30 mouse cellular contexts compared by ENCODE assay signal in genomic region chr9:110463983-110464591, GRCm38 (mm10). TPM values are rescaled to one million over a fixed set of nuclear protein-coding genes. Genes with fewer than 3 reads are reported as not detected.
DNase-seq lines count a peak whose midpoint lies in the region; ATAC-seq and TF ChIP-seq lines count a peak whose summit lies in the region.
"Had no signal": no experiment of that assay in that cellular context is flagged by ENCODE, and none has a peak within 500 bp of the region (broad histone marks: within the 10 kb centered on the region; RNA-seq: fewer than 3 reads in every experiment).

No protein-coding gene starts in this region.

- H3K9ac ChIP-seq in MEL (ENCODE audit: control insufficient read depth, low read depth, low read length, poor library complexity, severe bottlenecking) = peak overlapping the region; percentile 26
- no peak overlapping the region for H3K9ac ChIP-seq in midbrain, embryonic 16.5 days (ENCODE audit: low read depth, low read length)
- H3K9ac ChIP-seq: embryonic facial prominence, embryonic 13.5 days; forebrain, embryonic 12.5 days; heart, embryonic 13.5 days; hindbrain, embryonic 14.5 days; limb, embryonic 12.5 days had no signal

- intact Hi-C loops in left cerebral cortex, postnatal 36 days (cut with DNase I) = no loop called here

- no peak for TF ChIP-seq CTCF in MEL (IDR thresholded peaks at IDR 0.05 in 2 of 3, conservative IDR thresholded peaks at IDR 0.05 in 1 of 3; ENCODE audit: control insufficient read depth in 1 of 3, insufficient read depth in 1 of 3, low read depth in 2 of 3, low read length in 3 of 3, poor library complexity in 1 of 3, severe bottlenecking in 1 of 3)

- peak; percentile 41 to 53; a peak in 3 of 4 replicates for TF ChIP-seq EP300 in MEL (IDR thresholded peaks at IDR 0.05; ENCODE audit: low read depth in 1 of 2, low read length in 2 of 2)

- H3K4me2 ChIP-seq in midbrain, embryonic 16.5 days (ENCODE audit: low read length) = no peak overlapping the region
- H3K4me2 ChIP-seq: embryonic facial prominence, embryonic 13.5 days; forebrain, embryonic 12.5 days; heart, embryonic 13.5 days; hindbrain, embryonic 14.5 days; limb, embryonic 12.5 days; liver, embryonic 11.5 days; midbrain, embryonic 11.5 days had no signal

- peaks cover 13 to 29% of the 10 kb centered on the region in 2 experiments for H3K4me1 ChIP-seq in MEL (ENCODE audit: control insufficient read depth in 1 of 2, insufficient read depth in 2 of 2, low read length in 2 of 2)
- no peaks in the 10 kb centered on the region for H3K4me1 ChIP-seq in midbrain, embryonic 16.5 days (ENCODE audit: control insufficient read depth, insufficient read depth, low read length)
- H3K4me1 ChIP-seq: embryonic facial prominence, embryonic 13.5 days; forebrain, embryonic 12.5 days; limb, embryonic 12.5 days had no signal

- peaks cover 0 to 19% of the 10 kb centered on the region in 2 experiments; a peak in 2 of 4 replicates for H3K36me3 ChIP-seq in MEL (ENCODE audit: control insufficient read depth in 1 of 2, insufficient read depth in 2 of 2, low read length in 2 of 2)
- H3K36me3 ChIP-seq in midbrain, embryonic 16.5 days (ENCODE audit: control insufficient read depth, insufficient read depth, low read length) = no peaks in the 10 kb centered on the region
- H3K36me3 ChIP-seq: embryonic facial prominence, embryonic 13.5 days; forebrain, embryonic 12.5 days had no signal

- no peaks in the 10 kb centered on the region for H3K9me3 ChIP-seq in MEL (replicated peaks; ENCODE audit: insufficient read depth, low read length)
- H3K9me3 ChIP-seq in midbrain, embryonic 16.5 days (replicated peaks; ENCODE audit: control insufficient read depth, low read length, poor library complexity, severe bottlenecking) = no peaks in the 10 kb centered on the region
- H3K9me3 ChIP-seq: embryonic facial prominence, embryonic 13.5 days; forebrain, embryonic 12.5 days; heart, embryonic 13.5 days; limb, embryonic 12.5 days had no signal

- TF ChIP-seq RAD21 in MEL (IDR thresholded peaks at IDR 0.05; ENCODE audit: low read depth, low read length) = no peak

- peak; percentile 34 to 44; a peak in 2 of 4 replicates for ATAC-seq in hematopoietic stem cell, adult 5-6 weeks (replicated peaks in 1 of 2; ENCODE audit: insufficient read depth in 1 of 2, low FRiP score in 2 of 2, low TSS enrichment in 1 of 2, low read depth in 1 of 2, poor library complexity in 2 of 2, severe bottlenecking in 2 of 2)
- peak; percentile 49; the same call in 1 of the 2 replicates for ATAC-seq in monocyte, adult 5-6 weeks (replicated peaks; ENCODE audit: insufficient number of reproducible peaks, low FRiP score, low TSS enrichment, poor library complexity, severe bottlenecking)
- no peak for ATAC-seq in midbrain, embryonic 16.5 days
- ATAC-seq: CD4-positive, CD25-positive, alpha-beta regulatory T cell, adult 4 months; inflammation-experienced regulatory T-cells, adult 6 months had no signal

- no peak for TF ChIP-seq POLR2A in MEL (IDR thresholded peaks at IDR 0.05; ENCODE audit: control insufficient read depth in 1 of 2, insufficient read depth in 1 of 2, low read depth in 1 of 2, low read length in 2 of 2, poor library complexity in 1 of 2)

- WGBS in midbrain, embryonic 16.5 days = 94% methylated on average over 6 of the region's 6 CpGs

- peak; percentile 44 to 58 for DNase-seq in B cell, adult 2 months
- DNase-seq in MEL (ENCODE audit: low read depth, low spot score) = peak; percentile 85
- no peak for DNase-seq in right cerebral cortex, postnatal 36 days (ENCODE audit: low spot score in 2 of 2)
- DNase-seq in left cerebral cortex, postnatal 36 days (ENCODE audit: low spot score in 2 of 2) = no peak
- DNase-seq: adrenal gland, postnatal 10 days; cerebellum, adult 9-11 months; gastrocnemius, postnatal 25 days; heart, adult 2 months; kidney, adult 8-10 months; kidney, postnatal 10 days; lung, adult 2 months; lung, postnatal 14 days had no signal

- H3K27me3 ChIP-seq in MEL (ENCODE audit: control insufficient read depth in 1 of 2, insufficient read depth in 2 of 2, low read length in 2 of 2) = no peaks in the 10 kb centered on the region
- no peaks in the 10 kb centered on the region for H3K27me3 ChIP-seq in midbrain, embryonic 16.5 days (ENCODE audit: control insufficient read depth, insufficient read depth, low read depth, low read length)
- H3K27me3 ChIP-seq: embryonic facial prominence, embryonic 13.5 days; forebrain, embryonic 12.5 days; heart, embryonic 13.5 days; limb, embryonic 12.5 days had no signal

- peak overlapping the region; percentile 2 to 9; a peak in 2 of 4 replicates for H3K4me3 ChIP-seq in MEL (ENCODE audit: control insufficient read depth in 1 of 2, insufficient read depth in 1 of 2, low read depth in 2 of 2, low read length in 2 of 2)
- H3K4me3 ChIP-seq in midbrain, embryonic 16.5 days (ENCODE audit: low read depth, low read length) = no peak overlapping the region
- H3K4me3 ChIP-seq: embryonic facial prominence, embryonic 13.5 days; erythroblast, embryonic 14.5 days; forebrain, embryonic 12.5 days; heart, adult 2 months; heart, embryonic 13.5 days; limb, embryonic 12.5 days had no signal

- peak overlapping the region; percentile 63 for H3K27ac ChIP-seq in MEL (ENCODE audit: control insufficient read depth, low read depth, low read length)
- no peak overlapping the region for H3K27ac ChIP-seq in midbrain, embryonic 16.5 days (ENCODE audit: low read length)
- H3K27ac ChIP-seq: embryonic facial prominence, embryonic 13.5 days; forebrain, embryonic 12.5 days; heart, adult 2 months; heart, embryonic 13.5 days; hindbrain, embryonic 14.5 days; limb, embryonic 12.5 days had no signal

- H3K79me2 ChIP-seq in MEL (ENCODE audit: control insufficient read depth, insufficient read depth, low read length, poor library complexity) = no peaks in the 10 kb centered on the region

TF ChIP-seq in MEL, 35 proteins besides CTCF, POLR2A, EP300 and RAD21 (continues in another document):
- TF ChIP-seq TAL1 (IDR thresholded peaks at IDR 0.05; ENCODE audit: low read length) (peak; percentile 40; the same call in 1 of the 2 replicates), HCFC1 (IDR thresholded peaks at IDR 0.05; ENCODE audit: low read depth, low read length) (no peak), SIN3A (IDR thresholded peaks at IDR 0.05; ENCODE audit: low read length) (peak; percentile 59; the same call in 1 of the 2 replicates), MAX (IDR thresholded peaks at IDR 0.05; ENCODE audit: low read length) (0 out of 2 replicates have a peak, but pooled peaks have one; percentile 37), ETS1 (IDR thresholded peaks at IDR 0.05; ENCODE audit: low read depth, low read length) (peak; percentile 11; the same call in 1 of the 2 replicates), MYC (IDR thresholded peaks at IDR 0.05; ENCODE audit: low read depth, low read length) (no peak), POLR2AphosphoS5 (IDR thresholded peaks at IDR 0.05; ENCODE audit: borderline replicate concordance, low read depth, low read length) (no peak), BHLHE40 (IDR thresholded peaks at IDR 0.05; ENCODE audit: borderline replicate concordance, low read depth, low read length) (no peak), GATA1 (IDR thresholded peaks at IDR 0.05; ENCODE audit: low read depth, low read length) (peak; percentile 62), TBP (IDR thresholded peaks at IDR 0.05; ENCODE audit: low read depth, low read length) (0 out of 2 replicates have a peak, but pooled peaks have one; percentile 47), GABPA (IDR thresholded peaks at IDR 0.05; ENCODE audit: low read depth, low read length) (no peak), ELF1 (IDR thresholded peaks at IDR 0.05; ENCODE audit: low read depth, low read length) (no peak), TCF12 (IDR thresholded peaks at IDR 0.05; ENCODE audit: low read depth, low read length) (no peak), ZKSCAN1 (IDR thresholded peaks at IDR 0.05; ENCODE audit: low read depth, low read length) (peak; percentile 81), RCOR1 (IDR thresholded peaks at IDR 0.05; ENCODE audit: low read depth, low read length) (peak; percentile 14; the same call in 1 of the 2 replicates), MXI1 (IDR thresholded peaks at IDR 0.05; ENCODE audit: low read depth, low read length) (peak; percentile 62)

RNA-seq across cellular contexts. Expression of gene Klhl18, which starts 12.4 kb away (rescaled TPM):
- 3.8 TPM in 2 replicates for total RNA-seq in MEL (2012; rRNA removed)
- polyA plus RNA-seq in MEL (2012; ENCODE audit: insufficient read depth in 1 of 2, insufficient read length in 2 of 2, low read depth in 1 of 2, low replicate concordance in 2 of 2, missing spikeins in 1 of 2) = 1 to 10 TPM in 1 of 2 experiments, not detected in 1; 6.9 TPM
- 12.6 and 15.4 TPM in 2 replicates for total RNA-seq in hematopoietic stem cell, adult 5-6 weeks (2017)
- 18.9 to 29.8 TPM (median 24.5 TPM) in 3 replicates for total RNA-seq in monocyte, adult 5-6 weeks (2017)
- polyA plus RNA-seq in midbrain, embryonic 16.5 days (2015; fragmentation: Nextera tagmentation; extraction: Ambion mirVana) = 29.1 and 32.2 TPM in 2 replicates
- total RNA-seq in left cerebral cortex, postnatal 36 days (2021) = 10 to 100 TPM; 26.9 to 28.6 TPM

RNA-seq across cellular contexts. Expression of gene Kif9, which starts 12.7 kb away (rescaled TPM):
- total RNA-seq in MEL (2012; rRNA removed) = 0.33 and 0.54 TPM in 2 replicates
- under 1 TPM in 1 of 2 experiments, not detected in 1; 0.72 TPM for polyA plus RNA-seq in MEL (2012; ENCODE audit: insufficient read depth in 1 of 2, insufficient read length in 2 of 2, low read depth in 1 of 2, low replicate concordance in 2 of 2, missing spikeins in 1 of 2)
- total RNA-seq in hematopoietic stem cell, adult 5-6 weeks (2017) = 2.0 and 2.1 TPM in 2 replicates
- 1.8 to 5.4 TPM (median 4.0 TPM) in 3 replicates for total RNA-seq in monocyte, adult 5-6 weeks (2017)
- 4.7 and 5.4 TPM in 2 replicates for polyA plus RNA-seq in midbrain, embryonic 16.5 days (2015; fragmentation: Nextera tagmentation; extraction: Ambion mirVana)
- total RNA-seq in left cerebral cortex, postnatal 36 days (2021) = 1 to 10 TPM; 3.2 to 3.9 TPM
- polyA plus RNA-seq: erythroblast, embryonic 14.5 days had no signal

RNA-seq across cellular contexts. Expression of gene Ngp, which starts 44.5 kb away (rescaled TPM):
- not detected in 2 replicates for total RNA-seq in MEL (2012; rRNA removed)
- polyA plus RNA-seq in MEL (2012; ENCODE audit: insufficient read depth in 1 of 2, insufficient read length in 2 of 2, low read depth in 1 of 2, low replicate concordance in 2 of 2, missing spikeins in 1 of 2) = not detected
- total RNA-seq in hematopoietic stem cell, adult 5-6 weeks (2017) = 584 and 1,397 TPM in 2 replicates
- 1.2 TPM in 1 of 3 replicates, not detected in the others for total RNA-seq in monocyte, adult 5-6 weeks (2017)
- polyA plus RNA-seq in midbrain, embryonic 16.5 days (2015; fragmentation: Nextera tagmentation; extraction: Ambion mirVana) = 0.80 and 1.4 TPM in 2 replicates
- under 1 TPM in 1 of 2 experiments, not detected in 1; 0.34 TPM for total RNA-seq in left cerebral cortex, postnatal 36 days (2021)
- total RNA-seq: ES-E14; gastrocnemius, postnatal 25 days; heart, adult 2 months; heart, postnatal 25 days; layer of hippocampus, adult 18-20 months; layer of hippocampus, postnatal 14 days had no signal
- polyA plus RNA-seq: CD4-positive, CD25-positive, alpha-beta regulatory T cell, adult 4 months; urinary bladder, adult 2 months had no signal

RNA-seq across cellular contexts. Expression of gene Ptpn23, which starts 56.1 kb away (rescaled TPM):
- 7.3 and 8.3 TPM in 2 replicates for total RNA-seq in MEL (2012; rRNA removed)
- 10 to 100 TPM in 1 of 2 experiments, not detected in 1; 40.1 TPM for polyA plus RNA-seq in MEL (2012; ENCODE audit: insufficient read depth in 1 of 2, insufficient read length in 2 of 2, low read depth in 1 of 2, low replicate concordance in 2 of 2, missing spikeins in 1 of 2)
- 3.7 and 5.1 TPM in 2 replicates for total RNA-seq in hematopoietic stem cell, adult 5-6 weeks (2017)
- 5.8 to 10.3 TPM (median 7.0 TPM) in 3 replicates for total RNA-seq in monocyte, adult 5-6 weeks (2017)
- polyA plus RNA-seq in midbrain, embryonic 16.5 days (2015; fragmentation: Nextera tagmentation; extraction: Ambion mirVana) = 18.5 and 24.0 TPM in 2 replicates
- total RNA-seq in left cerebral cortex, postnatal 36 days (2021) = 10 to 100 TPM; 48.5 to 65.7 TPM

Comparison
In these comparisons a context has a peak if more than half of its experiments do, and no peak if none do; other contexts are left out.
1. DNase-seq: peak in B cell, adult 2 months (2 of 2) and MEL (single experiment); none in right cerebral cortex, postnatal 36 days (0 of 2) and left cerebral cortex, postnatal 36 days (0 of 2).
2. RNA of gene Ngp, which starts 44.5 kb away (total RNA-seq): 584 to 1,397 TPM in hematopoietic stem cell, adult 5-6 weeks; 1.2 TPM in monocyte, adult 5-6 weeks, 0.34 TPM in left cerebral cortex, postnatal 36 days and not detected in MEL; every median in the first group is over 100 times any median in the second.